Mouse (Mus musculus): ENCODE measurements around the gene Coq10a.

- TF ChIP-seq GATA1 (IDR thresholded peaks at IDR 0.05; ENCODE audit: low read length) = no peak
- no peak for TF ChIP-seq TAL1 (IDR thresholded peaks at IDR 0.05; ENCODE audit: low read length)
Measured at GRCm38 (mm10) chr10:128377222-128377939, 8.6 kb upstream of the Coq10a start.

Data from erythroblast, embryonic 14.5 days (primary cell).